Mouse (Mus musculus): ENCODE data around the gene Micu1.

Micu1 gene

GRCm38 (mm10) chr10:59902606-59902990 is 200.3 kb downstream of the Micu1 start:
- no peak for DNase-seq (ENCODE audit: low spot score in 2 of 2)

- DNase-seq (ENCODE audit: low spot score in 2 of 2), result no peak
Observed at GRCm38 (mm10) chr10:59903170-59903569, 200.9 kb downstream of the Micu1 start.

- DNase-seq (ENCODE audit: low spot score in 2 of 2), result no peak
Observed at GRCm38 (mm10) chr10:59907080-59907609, 204.9 kb downstream of the Micu1 start.

GRCm38 (mm10) chr10:59907695-59908299 is 205.5 kb downstream of the Micu1 start:
- DNase-seq (ENCODE audit: low spot score in 2 of 2), result no peak

- DNase-seq (ENCODE audit: low spot score in 2 of 2), result no peak
Observed at GRCm38 (mm10) chr10:59908776-59909315, 206.6 kb downstream of the Micu1 start.

GRCm38 (mm10) chr10:59909357-59909847 is 207.1 kb downstream of the Micu1 start:
- DNase-seq (ENCODE audit: low spot score in 2 of 2), result no peak

GRCm38 (mm10) chr10:59911091-59911490 is 208.8 kb downstream of the Micu1 start:
- DNase-seq (ENCODE audit: low spot score in 2 of 2), result no peak

- DNase-seq (ENCODE audit: low spot score in 2 of 2), result no peak
Observed at GRCm38 (mm10) chr10:59911561-59912198, 209.4 kb downstream of the Micu1 start.
